Mouse (Mus musculus) lung, adult 2 months (tissue): ENCODE measurements around the gene Mvp.

Source experiments
- CTCF ChIP-seq: fragments of 200-500 bp; IDR thresholded peaks from 2 replicates; pipeline ENCODE4 v1.5.1; 2011; ENCODE audit warnings: mild to moderate bottlenecking, low read length, control low read depth; ENCODE audit not compliant: insufficient read depth
- POLR2A ChIP-seq: fragments of 200-500 bp; IDR thresholded peaks from 2 replicates; pipeline ENCODE4 v1.6.1; 2011; ENCODE audit warnings: low read depth, mild to moderate bottlenecking, control low read depth, low read length, borderline replicate concordance; ENCODE audit errors: extremely low read depth

DNA sequence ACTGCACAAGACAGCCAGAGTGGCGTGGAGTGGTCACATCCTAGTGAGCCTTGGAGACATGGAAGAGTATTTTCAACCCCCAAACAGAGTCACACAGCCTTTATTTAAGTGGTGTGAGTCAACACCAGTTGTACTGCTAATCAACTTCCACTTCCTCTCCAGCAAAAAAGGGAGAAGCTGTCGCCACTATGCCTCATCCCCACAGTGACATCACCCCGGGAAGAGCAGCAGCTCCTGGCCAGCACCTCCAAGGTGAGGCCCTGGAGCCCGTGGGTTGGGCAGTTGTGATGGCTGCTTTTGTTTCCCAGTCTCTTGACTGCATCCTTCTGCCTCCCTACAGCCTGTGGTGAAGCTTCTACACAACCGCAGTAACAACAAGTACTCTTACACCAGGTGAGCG is 73.2 kb downstream of the Mvp start:
- TF ChIP-seq CTCF (no peak), POLR2A (no peak)
